Mouse (Mus musculus) ES-E14 (cell line): ENCODE measurements at regions not wholly inside any gene's neighbourhood (a gene's known extent, or its start where the extent isn't known, plus 50 kb on each side); places are given as distances from the start of the nearest gene placed in this dataset.

ENCODE experiments used
- CHD2 ChIP-seq: IDR thresholded peaks from 2 replicates; pipeline ENCODE4 v1.6.1; 2014; ENCODE audit warnings: mild to moderate bottlenecking, low read depth, low read length, inconsistent platforms
- HCFC1 ChIP-seq: IDR thresholded peaks from 2 replicates; pipeline ENCODE4 v1.6.1; 2012; ENCODE audit warnings: low read length, inconsistent platforms, borderline replicate concordance; ENCODE audit not compliant: insufficient read depth
- MAFK ChIP-seq: IDR thresholded peaks from 2 replicates; pipeline ENCODE4 v1.6.1; 2014; ENCODE audit warnings: mild to moderate bottlenecking, low read depth, low read length, inconsistent platforms; ENCODE audit not compliant: insufficient read depth
- ZC3H11A ChIP-seq: IDR thresholded peaks from 2 replicates; pipeline ENCODE4 v1.6.1; 2012; ENCODE audit warnings: low read depth, mild to moderate bottlenecking, inconsistent platforms, low read length, borderline replicate concordance
- ZNF384 ChIP-seq: IDR thresholded peaks from 2 replicates; pipeline ENCODE4 v1.6.1; 2012; ENCODE audit warnings: low read depth, low read length, inconsistent platforms

DNA sequence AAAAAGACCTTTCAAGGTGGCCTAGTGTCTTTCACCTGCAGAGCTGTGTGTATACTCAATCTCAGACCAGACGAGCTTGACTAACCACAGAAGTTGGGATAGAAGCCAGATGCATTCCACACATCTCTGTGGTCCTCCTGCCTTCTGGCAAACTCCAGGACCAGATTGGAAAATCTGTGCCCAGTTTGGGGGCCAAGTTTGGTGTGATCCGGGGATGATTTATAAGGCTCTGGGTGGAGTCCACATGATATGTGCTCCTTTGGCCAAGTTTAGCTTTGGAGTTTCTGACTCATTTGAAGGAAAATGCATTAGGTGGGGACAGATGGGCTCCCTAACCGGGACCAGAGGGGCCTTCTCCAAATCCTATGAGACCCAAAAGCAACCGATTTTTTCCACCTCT, 102.9 kb downstream of the Mat2b start:
- no peak for TF ChIP-seq HCFC1
- TF ChIP-seq ZC3H11A: no peak
- TF ChIP-seq CHD2: no peak
- no peak for TF ChIP-seq MAFK
- TF ChIP-seq ZNF384: no peak
